Mouse (Mus musculus): ENCODE data around the gene Klk1b5. TPM values are rescaled to one million over a fixed set of nuclear protein-coding genes. Genes with fewer than 3 reads are reported as not detected.
"Not testable (repeated sequence)": the region's sequence is repeated elsewhere in the genome, so short reads cannot be mapped to it uniquely, and the experiment has no call there.

Gene Klk1b5
- not detected in 2 replicates for total RNA-seq (2014; rRNA removed)
- not detected in 2 replicates for polyA plus RNA-seq (2015; fragmentation: Nextera tagmentation; extraction: Ambion mirVana)

GRCm38 (mm10) chr7:44215645-44216044 is at the start of gene Klk1b5:
Gene Klk1b5 (plus strand): TSS chr7:44215945.
- WGBS: 86% methylated on average over 1 of the region's 1 CpGs
- no peak within 1 kb of the TSS for H3K4me2 ChIP-seq (ENCODE audit: low read depth, low read length, poor library complexity, severe bottlenecking)
- TF ChIP-seq CTCF (IDR thresholded peaks at IDR 0.05): no peak

GRCm38 (mm10) chr7:44179299-44180045 is 36.3 kb upstream of the Klk1b5 start:
- Histone ChIP-seq H3K9me3 (ENCODE audit: low read length) (no peaks in the 10 kb centered on the region), H3K4me1 (ENCODE audit: insufficient read depth, low read length) (no peaks in the 10 kb centered on the region), H3K9ac (replicated peaks; ENCODE audit: low read length, poor library complexity, severe bottlenecking) (no peak overlapping the region), H3K36me3 (ENCODE audit: insufficient read depth, low read length) (no peaks in the 10 kb centered on the region), H3K27me3 (ENCODE audit: insufficient read depth, low read length) (no peaks in the 10 kb centered on the region), H3K4me2 (ENCODE audit: low read depth, low read length, poor library complexity, severe bottlenecking) (no peak overlapping the region), H3K27ac (ENCODE audit: low read depth, low read length) (no peak overlapping the region), H3K4me3 (ENCODE audit: low read depth, low read length) (no peak overlapping the region)
- no peak for DNase-seq (ENCODE audit: low spot score)
- TF ChIP-seq CTCF (IDR thresholded peaks at IDR 0.05): no peak
- no peak for ATAC-seq (ENCODE audit: low FRiP score)
- WGBS: 42% methylated on average over 9 of the region's 9 CpGs

More at GRCm38 (mm10) chr7:44215645-44216044, at the start of gene Klk1b5:
- ATAC-seq (ENCODE audit: low FRiP score) (no peak), DNase-seq (ENCODE audit: low spot score) (no peak)
- Histone ChIP-seq H3K4me1 (ENCODE audit: insufficient read depth, low read length) (no peaks in the 10 kb centered on the region), H3K27me3 (ENCODE audit: insufficient read depth, low read length) (no peaks in the 10 kb centered on the region), H3K9me3 (ENCODE audit: low read length) (no peaks in the 10 kb centered on the region), H3K36me3 (ENCODE audit: insufficient read depth, low read length) (no peaks in the 10 kb centered on the region), H3K9ac (replicated peaks; ENCODE audit: low read length, poor library complexity, severe bottlenecking) (no peak within 1 kb of the TSS), H3K4me3 (ENCODE audit: low read depth, low read length) (no peak within 1 kb of the TSS), H3K27ac (ENCODE audit: low read depth, low read length) (no peak within 1 kb of the TSS)

- H3K9me3 ChIP-seq (ENCODE audit: low read length); H3K36me3 ChIP-seq (ENCODE audit: insufficient read depth, low read length); H3K4me1 ChIP-seq (ENCODE audit: insufficient read depth, low read length); DNase-seq (ENCODE audit: low spot score); ATAC-seq (ENCODE audit: low FRiP score); H3K4me2 ChIP-seq (ENCODE audit: low read depth, low read length, poor library complexity, severe bottlenecking); H3K27me3 ChIP-seq (ENCODE audit: insufficient read depth, low read length); H3K9ac ChIP-seq (replicated peaks; ENCODE audit: low read length, poor library complexity, severe bottlenecking); H3K4me3 ChIP-seq (ENCODE audit: low read depth, low read length); H3K27ac ChIP-seq (ENCODE audit: low read depth, low read length): not testable (repeated sequence)
- 77% methylated on average over 8 of the region's 8 CpGs for WGBS
These were observed 29.2 kb upstream of the Klk1b5 start for GRCm38 (mm10) chr7:44186516-44186915.

- not testable (repeated sequence) for H3K27me3 ChIP-seq (ENCODE audit: insufficient read depth, low read length); H3K27ac ChIP-seq (ENCODE audit: low read depth, low read length); ATAC-seq (ENCODE audit: low FRiP score); H3K9me3 ChIP-seq (ENCODE audit: low read length); H3K4me3 ChIP-seq (ENCODE audit: low read depth, low read length); H3K36me3 ChIP-seq (ENCODE audit: insufficient read depth, low read length); H3K4me1 ChIP-seq (ENCODE audit: insufficient read depth, low read length); H3K9ac ChIP-seq (replicated peaks; ENCODE audit: low read length, poor library complexity, severe bottlenecking); DNase-seq (ENCODE audit: low spot score); H3K4me2 ChIP-seq (ENCODE audit: low read depth, low read length, poor library complexity, severe bottlenecking)
These were observed 27.8 kb upstream of the Klk1b5 start, which contains the start of gene Klk1b24 for GRCm38 (mm10) chr7:44187936-44188335. Gene Klk1b24 (plus strand): TSS chr7:44188236.

GRCm38 (mm10) chr7:44193466-44193865 is 22.3 kb upstream of the Klk1b5 start:
- H3K4me2 ChIP-seq (ENCODE audit: low read depth, low read length, poor library complexity, severe bottlenecking); H3K9ac ChIP-seq (replicated peaks; ENCODE audit: low read length, poor library complexity, severe bottlenecking); H3K4me1 ChIP-seq (ENCODE audit: insufficient read depth, low read length); ATAC-seq (ENCODE audit: low FRiP score); H3K27ac ChIP-seq (ENCODE audit: low read depth, low read length); H3K4me3 ChIP-seq (ENCODE audit: low read depth, low read length); H3K27me3 ChIP-seq (ENCODE audit: insufficient read depth, low read length); H3K36me3 ChIP-seq (ENCODE audit: insufficient read depth, low read length); DNase-seq (ENCODE audit: low spot score); H3K9me3 ChIP-seq (ENCODE audit: low read length): not testable (repeated sequence)
- WGBS: 93% methylated on average over 1 of the region's 1 CpGs

- WGBS: 59% methylated on average over 3 of the region's 3 CpGs
- no peaks in the 10 kb centered on the region for H3K36me3 ChIP-seq (ENCODE audit: insufficient read depth, low read length)
- no peak for DNase-seq (ENCODE audit: low spot score)
- H3K9ac ChIP-seq (replicated peaks; ENCODE audit: low read length, poor library complexity, severe bottlenecking): no peak within 1 kb of the TSS
- H3K27me3 ChIP-seq (ENCODE audit: insufficient read depth, low read length): no peaks in the 10 kb centered on the region
- no peak within 1 kb of the TSS for H3K4me2 ChIP-seq (ENCODE audit: low read depth, low read length, poor library complexity, severe bottlenecking)
- H3K9me3 ChIP-seq (ENCODE audit: low read length): no peaks in the 10 kb centered on the region
- no peak for TF ChIP-seq CTCF (IDR thresholded peaks at IDR 0.05)
- H3K4me1 ChIP-seq (ENCODE audit: insufficient read depth, low read length): no peaks in the 10 kb centered on the region
- no peak for ATAC-seq (ENCODE audit: low FRiP score)
- H3K27ac ChIP-seq (ENCODE audit: low read depth, low read length): no peak within 1 kb of the TSS
- no peak within 1 kb of the TSS for H3K4me3 ChIP-seq (ENCODE audit: low read depth, low read length)
These were observed 17.9 kb upstream of the Klk1b5 start, which contains the start of gene Klk1b3 for GRCm38 (mm10) chr7:44197891-44198290. Gene Klk1b3 (plus strand): TSS chr7:44198191.

- H3K27ac ChIP-seq (ENCODE audit: low read depth, low read length); H3K27me3 ChIP-seq (ENCODE audit: insufficient read depth, low read length); H3K9me3 ChIP-seq (ENCODE audit: low read length); ATAC-seq (ENCODE audit: low FRiP score); H3K4me3 ChIP-seq (ENCODE audit: low read depth, low read length); H3K4me1 ChIP-seq (ENCODE audit: insufficient read depth, low read length); H3K36me3 ChIP-seq (ENCODE audit: insufficient read depth, low read length); H3K9ac ChIP-seq (replicated peaks; ENCODE audit: low read length, poor library complexity, severe bottlenecking); H3K4me2 ChIP-seq (ENCODE audit: low read depth, low read length, poor library complexity, severe bottlenecking); DNase-seq (ENCODE audit: low spot score): not testable (repeated sequence)
- WGBS: 53% methylated on average over 3 of the region's 3 CpGs
These were observed 8.6 kb upstream of the Klk1b5 start, which contains the start of gene Klk1b4 for GRCm38 (mm10) chr7:44207135-44207534. Gene Klk1b4 (plus strand): TSS chr7:44207435.

Measured in midbrain, postnatal 0 days (tissue).